Mouse (Mus musculus) neural tube, embryonic 11.5 days (tissue): ENCODE measurements at regions not wholly inside any gene's neighbourhood (a gene's known extent, or its start where the extent isn't known, plus 50 kb on each side); places are given as distances from the start of the nearest gene placed in this dataset.
A peak's percentile ranks its signal among the peaks of the same experiment; 100 is the strongest.

Source experiments
- ATAC-seq: fragments of 200-750 bp; cut with Nextera tagmentation; 2 replicates; pipeline ENCODE4 v1.8.0; 2017; ENCODE audit warnings: moderate number of reproducible peaks, mild to moderate bottlenecking, moderate TSS enrichment, moderate library complexity; ENCODE audit not compliant: insufficient read depth, low FRiP score, low TSS enrichment
- DNase-seq: peaks from one replicate; pipeline ENCODE4 v3.0.0-alpha.2; 2015; ENCODE audit warnings: low spot score
- H3K27ac ChIP-seq: fragments of 300-500 bp; sonication (generic); 2 replicates; pipeline ENCODE4 v1.5.1; 2014; ENCODE audit warnings: low read depth, mild to moderate bottlenecking, low read length
- H3K27me3 ChIP-seq: fragments of 300-500 bp; sonication (generic); 2 replicates; pipeline ENCODE4 v1.6.1; 2014; ENCODE audit warnings: mild to moderate bottlenecking, low read length, mixed read lengths; ENCODE audit not compliant: control insufficient read depth, insufficient read depth
- H3K36me3 ChIP-seq: fragments of 300-500 bp; sonication (generic); 2 replicates; pipeline ENCODE4 v1.6.1; 2014; ENCODE audit warnings: mild to moderate bottlenecking, low read length, moderate library complexity, mixed read lengths; ENCODE audit not compliant: control insufficient read depth, insufficient read depth
- H3K4me1 ChIP-seq: fragments of 300-500 bp; sonication (generic); 2 replicates; pipeline ENCODE4 v1.6.1; 2014; ENCODE audit warnings: low read length, mixed read lengths; ENCODE audit not compliant: control insufficient read depth, insufficient read depth
- H3K4me2 ChIP-seq: fragments of 300-500 bp; sonication (generic); 2 replicates; pipeline ENCODE4 v1.6.1; 2014; ENCODE audit warnings: low read depth, mild to moderate bottlenecking, moderate library complexity
- H3K4me3 ChIP-seq: fragments of 300-500 bp; sonication (generic); 2 replicates; pipeline ENCODE4 v1.5.1; 2014; ENCODE audit warnings: low read depth, low read length
- H3K9ac ChIP-seq: fragments of 300-500 bp; sonication (generic); 2 replicates; pipeline ENCODE4 v1.6.1; 2014; ENCODE audit warnings: mild to moderate bottlenecking, low read length
- H3K9me3 ChIP-seq: fragments of 300-500 bp; sonication (generic); 2 replicates; pipeline ENCODE4 v1.6.1; 2016; ENCODE audit warnings: low read length; ENCODE audit not compliant: control insufficient read depth
- WGBS: fragments of 180-500 bp; shearing (Covaris S2); extraction: QIAGEN DNeasy Blood & Tissue Kit; methylation state at CpG from one replicate; pipeline ENCODE4 v1.1.7; 2014; 5-methylcytosine and 5-hydroxymethylcytosine counted together

GRCm38 (mm10) chr8:27677143-27678106 is 230.0 kb downstream of the Poteg start:
- H3K36me3 ChIP-seq: no peaks in the 10 kb centered on the region
- ATAC-seq (peak; percentile 25; the same call in 1 of the 2 replicates), DNase-seq (peak; percentile 56)
- H3K4me2 ChIP-seq: no peak overlapping the region
- H3K27ac ChIP-seq: no peak overlapping the region
- no peaks in the 10 kb centered on the region for H3K27me3 ChIP-seq
- H3K9me3 ChIP-seq: no peaks in the 10 kb centered on the region
- H3K4me1 ChIP-seq: no peaks in the 10 kb centered on the region
- no peak overlapping the region for H3K4me3 ChIP-seq
- WGBS: 37% methylated on average over 13 of the region's 13 CpGs
- no peak overlapping the region for H3K9ac ChIP-seq

GRCm38 (mm10) chr8:27679164-27679563 is 231.7 kb downstream of the Poteg start:
- Histone ChIP-seq H3K9me3 (no peaks in the 10 kb centered on the region), H3K27me3 (no peaks in the 10 kb centered on the region), H3K4me2 (no peak overlapping the region), H3K36me3 (no peaks in the 10 kb centered on the region), H3K27ac (no peak overlapping the region), H3K9ac (no peak overlapping the region), H3K4me1 (no peaks in the 10 kb centered on the region), H3K4me3 (no peak overlapping the region)
- ATAC-seq (peak; percentile 84), DNase-seq (peak; percentile 50)
- 10% methylated on average over 2 of the region's 2 CpGs for WGBS

GRCm38 (mm10) chr8:27721988-27722387 is 274.5 kb downstream of the Poteg start:
- Histone ChIP-seq H3K27ac (no peak overlapping the region), H3K36me3 (no peaks in the 10 kb centered on the region), H3K9ac (no peak overlapping the region), H3K9me3 (no peaks in the 10 kb centered on the region), H3K4me1 (no peaks in the 10 kb centered on the region), H3K4me2 (no peak overlapping the region), H3K27me3 (no peaks in the 10 kb centered on the region), H3K4me3 (no peak overlapping the region)
- DNase-seq (no peak), ATAC-seq (no peak)
- 79% methylated on average over 6 of the region's 6 CpGs for WGBS

GRCm38 (mm10) chr8:27770296-27770695 is 322.8 kb downstream of the Poteg start:
- Histone ChIP-seq H3K36me3 (no peaks in the 10 kb centered on the region), H3K27ac (no peak overlapping the region), H3K9ac (no peak overlapping the region), H3K4me2 (no peak overlapping the region), H3K4me1 (0 out of 2 replicates have a peak, but pooled peaks cover 4% of the 10 kb centered on the region), H3K9me3 (no peaks in the 10 kb centered on the region), H3K27me3 (no peaks in the 10 kb centered on the region), H3K4me3 (no peak overlapping the region)
- ATAC-seq (0 out of 2 replicates have a peak, but pooled peaks have one; percentile 32), DNase-seq (no peak)
- 51% methylated on average over 6 of the region's 6 CpGs for WGBS

- H3K4me3 ChIP-seq: no peak overlapping the region
- H3K9ac ChIP-seq: no peak overlapping the region
- no peaks in the 10 kb centered on the region for H3K27me3 ChIP-seq
- 0 out of 2 replicates have a peak, but pooled peaks cover 4% of the 10 kb centered on the region for H3K4me1 ChIP-seq
- no peaks in the 10 kb centered on the region for H3K36me3 ChIP-seq
- WGBS: 63% methylated on average over 8 of the region's 8 CpGs
- ATAC-seq: 0 out of 2 replicates have a peak, but pooled peaks have one; percentile 31
- no peak overlapping the region for H3K27ac ChIP-seq
- DNase-seq: peak; percentile 20
- H3K9me3 ChIP-seq: no peaks in the 10 kb centered on the region
- no peak overlapping the region for H3K4me2 ChIP-seq
Measured at GRCm38 (mm10) chr8:27770803-27771202, 323.3 kb downstream of the Poteg start.

- no peak for DNase-seq
- H3K9ac ChIP-seq: no peak overlapping the region
- ATAC-seq: no peak
- no peaks in the 10 kb centered on the region for H3K9me3 ChIP-seq
- no peak overlapping the region for H3K4me3 ChIP-seq
- H3K27ac ChIP-seq: no peak overlapping the region
- H3K4me1 ChIP-seq: 0 out of 2 replicates have a peak, but pooled peaks cover 4% of the 10 kb centered on the region
- H3K4me2 ChIP-seq: no peak overlapping the region
- no peaks in the 10 kb centered on the region for H3K27me3 ChIP-seq
- no peaks in the 10 kb centered on the region for H3K36me3 ChIP-seq
Measured at GRCm38 (mm10) chr8:27771250-27771649, 323.8 kb downstream of the Poteg start.

- H3K27ac ChIP-seq: no peak overlapping the region
- no peak overlapping the region for H3K4me3 ChIP-seq
- ATAC-seq (no peak), DNase-seq (no peak)
- no peaks in the 10 kb centered on the region for H3K4me1 ChIP-seq
- H3K36me3 ChIP-seq: no peaks in the 10 kb centered on the region
- H3K27me3 ChIP-seq: no peaks in the 10 kb centered on the region
- H3K9me3 ChIP-seq: no peaks in the 10 kb centered on the region
- no peak overlapping the region for H3K4me2 ChIP-seq
- no peak overlapping the region for H3K9ac ChIP-seq
- WGBS: 73% methylated on average over 3 of the region's 3 CpGs
Measured at GRCm38 (mm10) chr8:27778982-27779381, 331.5 kb downstream of the Poteg start.
